Mouse (Mus musculus): Measurements from ENCODE around the gene Stip1. TPM values are rescaled to one million over a fixed set of nuclear protein-coding genes. Genes with fewer than 3 reads are reported as not detected.
"Not testable (repeated sequence)": the region's sequence is repeated elsewhere in the genome, so short reads cannot be mapped to it uniquely, and the experiment has no call there.

The Stip1 gene
- polyA plus RNA-seq, 1 experiment from 2014 or later: 207 TPM

- no peak for ATAC-seq (ENCODE audit: low read depth)
- H3K27me3 ChIP-seq (ENCODE audit: control insufficient read depth, insufficient read depth, low read length): no peaks in the 10 kb centered on the region
- no peaks in the 10 kb centered on the region for H3K9me3 ChIP-seq (ENCODE audit: control insufficient read depth, low read length)
- H3K4me2 ChIP-seq (ENCODE audit: low read depth, low read length): no peak overlapping the region
- WGBS: 95% methylated on average over 8 of the region's 8 CpGs
- H3K36me3 ChIP-seq (ENCODE audit: control insufficient read depth, insufficient read depth, low read length): no peaks in the 10 kb centered on the region; the same call in 1 of the 2 replicates
- H3K27ac ChIP-seq (ENCODE audit: low read depth, low read length): no peak overlapping the region
- no peak overlapping the region for H3K4me3 ChIP-seq (ENCODE audit: low read depth, low read length)
- peaks cover 27% of the 10 kb centered on the region for H3K4me1 ChIP-seq (ENCODE audit: control insufficient read depth, insufficient read depth, low read length)
- no peak overlapping the region for H3K9ac ChIP-seq (replicated peaks; ENCODE audit: low read depth, low read length)
Observed at GRCm38 (mm10) chr19:6994002-6994401, 45.8 kb downstream of the Stip1 start.

- Histone ChIP-seq H3K4me1 (ENCODE audit: control insufficient read depth, insufficient read depth, low read length) (peaks cover 28% of the 10 kb centered on the region), H3K4me2 (ENCODE audit: low read depth, low read length) (peak overlapping the region; percentile 92), H3K36me3 (ENCODE audit: control insufficient read depth, insufficient read depth, low read length) (no peaks in the 10 kb centered on the region), H3K27me3 (ENCODE audit: control insufficient read depth, insufficient read depth, low read length) (no peaks in the 10 kb centered on the region), H3K4me3 (ENCODE audit: low read depth, low read length) (peak overlapping the region; percentile 42), H3K9me3 (ENCODE audit: control insufficient read depth, low read length) (no peaks in the 10 kb centered on the region), H3K9ac (replicated peaks; ENCODE audit: low read depth, low read length) (peak overlapping the region; percentile 56), H3K27ac (ENCODE audit: low read depth, low read length) (no peak overlapping the region)
- peak; percentile 11; the same call in 1 of the 2 replicates for ATAC-seq (ENCODE audit: low read depth)
- 65% methylated on average over 14 of the region's 14 CpGs for WGBS
Observed at GRCm38 (mm10) chr19:6993011-6993770, 46.6 kb downstream of the Stip1 start.

GRCm38 (mm10) chr19:6992011-6992858 is 47.5 kb downstream of the Stip1 start, which contains the start of gene Dnajc4:
Dnajc4 (minus strand) TSS chr19:6992572.
- H3K9me3 ChIP-seq (ENCODE audit: control insufficient read depth, low read length): no peaks in the 10 kb centered on the region
- H3K27ac ChIP-seq (ENCODE audit: low read depth, low read length): peak within 1 kb of the TSS; percentile 30; the same call in 1 of the 2 replicates
- no peaks in the 10 kb centered on the region for H3K27me3 ChIP-seq (ENCODE audit: control insufficient read depth, insufficient read depth, low read length)
- peaks cover 31% of the 10 kb centered on the region for H3K4me1 ChIP-seq (ENCODE audit: control insufficient read depth, insufficient read depth, low read length)
- peak within 1 kb of the TSS; percentile 92 for H3K4me2 ChIP-seq (ENCODE audit: low read depth, low read length)
- 2% methylated on average over 37 of the region's 37 CpGs for WGBS
- peak; percentile 94 for ATAC-seq (ENCODE audit: low read depth)
- peak within 1 kb of the TSS; percentile 58 for H3K9ac ChIP-seq (replicated peaks; ENCODE audit: low read depth, low read length)
- peak within 1 kb of the TSS; percentile 42 for H3K4me3 ChIP-seq (ENCODE audit: low read depth, low read length)
- no peaks in the 10 kb centered on the region for H3K36me3 ChIP-seq (ENCODE audit: control insufficient read depth, insufficient read depth, low read length)

- H3K4me1 ChIP-seq (ENCODE audit: control insufficient read depth, insufficient read depth, low read length): peaks cover 21% of the 10 kb centered on the region
- H3K4me3 ChIP-seq (ENCODE audit: low read depth, low read length); H3K9ac ChIP-seq (replicated peaks; ENCODE audit: low read depth, low read length); H3K27ac ChIP-seq (ENCODE audit: low read depth, low read length); ATAC-seq (ENCODE audit: low read depth); H3K27me3 ChIP-seq (ENCODE audit: control insufficient read depth, insufficient read depth, low read length); H3K4me2 ChIP-seq (ENCODE audit: low read depth, low read length); H3K36me3 ChIP-seq (ENCODE audit: control insufficient read depth, insufficient read depth, low read length); H3K9me3 ChIP-seq (ENCODE audit: control insufficient read depth, low read length): not testable (repeated sequence)
- 91% methylated on average over 6 of the region's 6 CpGs for WGBS
Observed at GRCm38 (mm10) chr19:6991166-6991565, 48.6 kb downstream of the Stip1 start.

- Histone ChIP-seq H3K4me1 (ENCODE audit: control insufficient read depth, insufficient read depth, low read length) (peaks cover 21% of the 10 kb centered on the region), H3K4me3 (ENCODE audit: low read depth, low read length) (no peak overlapping the region), H3K9me3 (ENCODE audit: control insufficient read depth, low read length) (no peaks in the 10 kb centered on the region), H3K27ac (ENCODE audit: low read depth, low read length) (no peak overlapping the region), H3K27me3 (ENCODE audit: control insufficient read depth, insufficient read depth, low read length) (no peaks in the 10 kb centered on the region), H3K36me3 (ENCODE audit: control insufficient read depth, insufficient read depth, low read length) (no peaks in the 10 kb centered on the region), H3K4me2 (ENCODE audit: low read depth, low read length) (no peak overlapping the region), H3K9ac (replicated peaks; ENCODE audit: low read depth, low read length) (no peak overlapping the region)
- 87% methylated on average over 6 of the region's 6 CpGs for WGBS
- ATAC-seq (ENCODE audit: low read depth): no peak
Observed at GRCm38 (mm10) chr19:6990712-6991111, 49.1 kb downstream of the Stip1 start.

GRCm38 (mm10) chr19:6989251-6989650 is 50.5 kb downstream of the Stip1 start:
- Histone ChIP-seq H3K27ac (ENCODE audit: low read depth, low read length) (no peak overlapping the region), H3K27me3 (ENCODE audit: control insufficient read depth, insufficient read depth, low read length) (no peaks in the 10 kb centered on the region), H3K36me3 (ENCODE audit: control insufficient read depth, insufficient read depth, low read length) (no peaks in the 10 kb centered on the region), H3K4me1 (ENCODE audit: control insufficient read depth, insufficient read depth, low read length) (peaks cover 10% of the 10 kb centered on the region), H3K9me3 (ENCODE audit: control insufficient read depth, low read length) (no peaks in the 10 kb centered on the region), H3K9ac (replicated peaks; ENCODE audit: low read depth, low read length) (no peak overlapping the region), H3K4me2 (ENCODE audit: low read depth, low read length) (no peak overlapping the region), H3K4me3 (ENCODE audit: low read depth, low read length) (no peak overlapping the region)
- no peak for ATAC-seq (ENCODE audit: low read depth)
- WGBS: 91% methylated on average over 8 of the region's 8 CpGs

GRCm38 (mm10) chr19:6987904-6988285 is 51.9 kb downstream of the Stip1 start:
- H3K27me3 ChIP-seq (ENCODE audit: control insufficient read depth, insufficient read depth, low read length): no peaks in the 10 kb centered on the region
- H3K36me3 ChIP-seq (ENCODE audit: control insufficient read depth, insufficient read depth, low read length): no peaks in the 10 kb centered on the region
- no peaks in the 10 kb centered on the region for H3K9me3 ChIP-seq (ENCODE audit: control insufficient read depth, low read length)
- ATAC-seq (ENCODE audit: low read depth): no peak
- H3K27ac ChIP-seq (ENCODE audit: low read depth, low read length): peak overlapping the region; percentile 73; the same call in 1 of the 2 replicates
- H3K4me2 ChIP-seq (ENCODE audit: low read depth, low read length): peak overlapping the region; percentile 69
- peak overlapping the region; percentile 70 for H3K4me3 ChIP-seq (ENCODE audit: low read depth, low read length)
- peaks cover 8% of the 10 kb centered on the region for H3K4me1 ChIP-seq (ENCODE audit: control insufficient read depth, insufficient read depth, low read length)
- WGBS: 5% methylated on average over 8 of the region's 8 CpGs
- peak overlapping the region; percentile 89 for H3K9ac ChIP-seq (replicated peaks; ENCODE audit: low read depth, low read length)

- Histone ChIP-seq H3K27me3 (ENCODE audit: control insufficient read depth, insufficient read depth, low read length) (no peaks in the 10 kb centered on the region), H3K4me1 (ENCODE audit: control insufficient read depth, insufficient read depth, low read length) (peaks cover 6% of the 10 kb centered on the region; the same call in 1 of the 2 replicates), H3K9me3 (ENCODE audit: control insufficient read depth, low read length) (no peaks in the 10 kb centered on the region), H3K36me3 (ENCODE audit: control insufficient read depth, insufficient read depth, low read length) (peaks cover 3% of the 10 kb centered on the region; the same call in 1 of the 2 replicates), H3K27ac (ENCODE audit: low read depth, low read length) (peak within 1 kb of the TSS; percentile 73), H3K4me2 (ENCODE audit: low read depth, low read length) (peak within 1 kb of the TSS; percentile 69), H3K9ac (replicated peaks; ENCODE audit: low read depth, low read length) (peak within 1 kb of the TSS; percentile 89), H3K4me3 (ENCODE audit: low read depth, low read length) (peak within 1 kb of the TSS; percentile 70)
- WGBS: 2% methylated on average over 73 of the region's 85 CpGs
- ATAC-seq (ENCODE audit: low read depth): peak; percentile 50
Observed at GRCm38 (mm10) chr19:6987061-6987903, 52.5 kb downstream of the Stip1 start, which contains the start of gene Vegfb. Vegfb (minus strand) TSS chr19:6987651.

Data from neural tube, embryonic 14.5 days (tissue).